Mouse (Mus musculus) cerebellum, adult 2 months (tissue): ENCODE results near the gene Car6. TPM values are rescaled to one million over a fixed set of nuclear protein-coding genes. Genes with fewer than 3 reads are reported as not detected.

ENCODE experiments used
- DNase-seq, 2 experiments: peaks; one replicate each; pipeline ENCODE4 v3.0.0; 2021
- H3K27ac ChIP-seq: fragments of 200-500 bp; 2 replicates; pipeline ENCODE4 v1.5.1; 2012; ENCODE audit warnings: low read length, control low read depth, inconsistent platforms; ENCODE audit not compliant: insufficient read depth
- H3K27me3 ChIP-seq: fragments of 200-500 bp; 2 replicates; pipeline ENCODE4 v1.6.1; 2012; ENCODE audit warnings: inconsistent platforms, mild to moderate bottlenecking, low read length, moderate library complexity; ENCODE audit not compliant: control insufficient read depth, insufficient read depth
- H3K4me1 ChIP-seq: fragments of 200-500 bp; 2 replicates; pipeline ENCODE4 v1.6.1; 2011; ENCODE audit warnings: low read length; ENCODE audit not compliant: control insufficient read depth, insufficient read depth
- H3K4me3 ChIP-seq: fragments of 200-500 bp; replicated peaks from 2 replicates; pipeline ENCODE3; 2011; ENCODE audit warnings: mild to moderate bottlenecking, low read depth, low read length, control low read depth; ENCODE audit not compliant: insufficient read depth
- CTCF ChIP-seq: fragments of 200-500 bp; IDR thresholded peaks from 2 replicates; pipeline ENCODE4 v1.5.1; 2011; ENCODE audit warnings: low read depth, mild to moderate bottlenecking, control low read depth, low read length, moderate library complexity, borderline replicate concordance; ENCODE audit not compliant: insufficient read depth
- POLR2A ChIP-seq: fragments of 200-500 bp; IDR thresholded peaks from 2 replicates; pipeline ENCODE4 v1.6.1; 2011; ENCODE audit warnings: low read length, control low read depth, borderline replicate concordance; ENCODE audit not compliant: insufficient read depth
- WGBS: fragments of 180-500 bp; shearing (Covaris S2); methylation state at CpG from one replicate; pipeline ENCODE4 v1.1.7; 2018; 5-methylcytosine and 5-hydroxymethylcytosine counted together
- polyA plus RNA-seq: library from polyadenylated mRNA; depleted of rRNA; stranded (reverse); fragments of >200 nt; gene quantifications from 2 replicates; pipeline ENCODE4 v1.2.3, GENCODE M21; 2012

Gene Car6
- polyA plus RNA-seq, 1 experiment, result not detected

- peak; percentile 77 to 87 for DNase-seq
- peak overlapping the region; percentile 34 for H3K4me3 ChIP-seq
- 12% methylated on average over 6 of the region's 6 CpGs for WGBS
- no peaks in the 10 kb centered on the region for H3K27me3 ChIP-seq
- H3K4me1 ChIP-seq, result peaks cover 14% of the 10 kb centered on the region
- H3K27ac ChIP-seq, result no peak overlapping the region
- TF ChIP-seq CTCF, result peak; percentile 89
- TF ChIP-seq POLR2A, result no peak
Measured at GRCm38 (mm10) chr4:150239951-150240368, 38.8 kb upstream of the Car6 start.

GRCm38 (mm10) chr4:150239503-150239902 is 38.4 kb upstream of the Car6 start:
- WGBS, result 63% methylated on average over 6 of the region's 6 CpGs
- H3K4me1 ChIP-seq, result peaks cover 14% of the 10 kb centered on the region
- no peak overlapping the region for H3K4me3 ChIP-seq
- TF ChIP-seq CTCF, result no peak
- TF ChIP-seq POLR2A, result no peak
- no peak for DNase-seq
- no peak overlapping the region for H3K27ac ChIP-seq
- no peaks in the 10 kb centered on the region for H3K27me3 ChIP-seq

- Histone ChIP-seq H3K4me3 (peak overlapping the region; percentile 15), H3K27me3 (no peaks in the 10 kb centered on the region), H3K27ac (no peak overlapping the region), H3K4me1 (peaks cover 14% of the 10 kb centered on the region)
- no peak for TF ChIP-seq CTCF
- no peak for TF ChIP-seq POLR2A
- 52% methylated on average over 5 of the region's 5 CpGs for WGBS
- no peak for DNase-seq
Measured at GRCm38 (mm10) chr4:150239087-150239480, 38.0 kb upstream of the Car6 start.

GRCm38 (mm10) chr4:150238433-150239086 is 37.4 kb upstream of the Car6 start:
- Histone ChIP-seq H3K4me3 (peak overlapping the region; percentile 75), H3K4me1 (peaks cover 14% of the 10 kb centered on the region), H3K27me3 (no peaks in the 10 kb centered on the region), H3K27ac (no peak overlapping the region)
- no peak for TF ChIP-seq CTCF
- 8% methylated on average over 3 of the region's 3 CpGs for WGBS
- DNase-seq, result peak in 1 of 2 experiments; percentile 50

- DNase-seq, result peak in 1 of 2 experiments; percentile 49
- Histone ChIP-seq H3K27me3 (no peaks in the 10 kb centered on the region), H3K27ac (peak overlapping the region; percentile 69), H3K4me3 (peak overlapping the region; percentile 75), H3K4me1 (peaks cover 14% of the 10 kb centered on the region)
- WGBS, result 2% methylated on average over 21 of the region's 21 CpGs
- no peak for TF ChIP-seq CTCF
- no peak for TF ChIP-seq POLR2A
Measured at GRCm38 (mm10) chr4:150237636-150238361, 36.7 kb upstream of the Car6 start.

- WGBS, result under 1% methylated on average over 78 of the region's 78 CpGs
- Histone ChIP-seq H3K27ac (peak within 1 kb of the TSS; percentile 86), H3K4me1 (peaks cover 22% of the 10 kb centered on the region), H3K27me3 (no peaks in the 10 kb centered on the region), H3K4me3 (peak within 1 kb of the TSS; percentile 75)
- TF ChIP-seq CTCF (no peak), POLR2A (peak; percentile 83)
- DNase-seq, result peak; percentile 94 to 97
Measured at GRCm38 (mm10) chr4:150236521-150237481, 35.7 kb upstream of the Car6 start, which contains the start of gene Eno1. Eno1 (plus strand) TSS chr4:150236721.

GRCm38 (mm10) chr4:150236031-150236430 is 34.9 kb upstream of the Car6 start:
- DNase-seq, result no peak
- Histone ChIP-seq H3K4me1 (peaks cover 22% of the 10 kb centered on the region), H3K27me3 (no peaks in the 10 kb centered on the region), H3K4me3 (peak overlapping the region; percentile 75), H3K27ac (peak overlapping the region; percentile 86; the same call in 1 of the 2 replicates)
- WGBS, result 80% methylated on average over 8 of the region's 8 CpGs
- no peak for TF ChIP-seq CTCF
- TF ChIP-seq POLR2A, result no peak
